Comparison of ENCODE assay signal across 8 mouse cellular contexts in genomic region chr7:138396863-138397484, GRCm38 (mm10). TPM values are rescaled to one million over a fixed set of nuclear protein-coding genes. Genes with fewer than 3 reads are reported as not detected.
A peak's percentile ranks its signal among the peaks of the same experiment; 100 is the strongest.
DNase-seq lines count a peak whose midpoint lies in the region; ATAC-seq and TF ChIP-seq lines count a peak whose summit lies in the region.

No protein-coding gene starts in this region.

- no peak for TF ChIP-seq POLR2A in lung, adult 2 months (IDR thresholded peaks at IDR 0.05; ENCODE audit: borderline replicate concordance, extremely low read depth, low read depth, low read length)

- 1% methylated on average over 39 of the region's 41 CpGs for WGBS in lung, adult 2 months
- whole genome bisulfite sequencing in lung, embryonic 16.5 days, result under 1% methylated on average over 34 of the region's 41 CpGs
- 1% methylated on average over 40 of the region's 41 CpGs for WGBS in stomach, embryonic 15.5 days

- H3K4me2 ChIP-seq in lung, embryonic 16.5 days (ENCODE audit: low read depth, low read length), result peak overlapping the region; percentile 83
- peak overlapping the region; percentile 95 for H3K4me2 ChIP-seq in stomach, embryonic 15.5 days

- peak; percentile 13 for DNase-seq in lung, adult 2 months
- no peak for DNase-seq in lung, postnatal 25 days (ENCODE audit: low spot score)
- DNase-seq in cerebellum, adult 9-10 months, result peak; percentile 4
- peak; percentile 28 for DNase-seq in kidney, adult 9 months

- no peaks in the 10 kb centered on the region for H3K36me3 ChIP-seq in lung, embryonic 16.5 days (ENCODE audit: control insufficient read depth, insufficient read depth, low read length)
- H3K36me3 ChIP-seq in stomach, embryonic 15.5 days, result no peaks in the 10 kb centered on the region

- no peaks in the 10 kb centered on the region for H3K9me3 ChIP-seq in lung, embryonic 16.5 days (ENCODE audit: control insufficient read depth, low read length)
- no peaks in the 10 kb centered on the region for H3K9me3 ChIP-seq in stomach, embryonic 15.5 days

- peak; percentile 40; the same call in 1 of the 2 replicates for ATAC-seq in granulocyte monocyte progenitor cell, adult 5-6 weeks (replicated peaks; ENCODE audit: poor library complexity, severe bottlenecking)
- 0 out of 2 replicates have a peak, but pooled peaks have one; percentile 52 for ATAC-seq in lung, embryonic 16.5 days (ENCODE audit: low read depth)
- ATAC-seq in stomach, embryonic 15.5 days (ENCODE audit: insufficient read depth, low FRiP score, low read depth), result no peak
- no peak for ATAC-seq in activated CD4-positive, CD25-positive, alpha-beta regulatory T cell, adult 4 months

- no peaks in the 10 kb centered on the region for H3K4me1 ChIP-seq in lung, adult 2 months (ENCODE audit: control insufficient read depth, insufficient read depth, low read length)
- H3K4me1 ChIP-seq in lung, embryonic 16.5 days (replicated peaks; ENCODE audit: control insufficient read depth, insufficient read depth, low read length), result peaks cover 11% of the 10 kb centered on the region
- H3K4me1 ChIP-seq in stomach, embryonic 15.5 days, result peaks cover 10% of the 10 kb centered on the region

- no peak overlapping the region for H3K9ac ChIP-seq in lung, embryonic 16.5 days (ENCODE audit: low read length)
- H3K9ac ChIP-seq in stomach, embryonic 15.5 days, result no peak overlapping the region

- no peak overlapping the region for H3K27ac ChIP-seq in lung, embryonic 16.5 days (ENCODE audit: low read length)
- H3K27ac ChIP-seq in stomach, embryonic 15.5 days, result no peak overlapping the region

- H3K4me3 ChIP-seq in lung, adult 2 months (replicated peaks; ENCODE audit: extremely low read depth, low read depth, low read length), result no peak overlapping the region
- peak overlapping the region; percentile 45 for H3K4me3 ChIP-seq in lung, embryonic 16.5 days (ENCODE audit: low read length)
- peak overlapping the region; percentile 46 for H3K4me3 ChIP-seq in stomach, embryonic 15.5 days (replicated peaks)

- TF ChIP-seq CTCF in lung, adult 2 months (IDR thresholded peaks at IDR 0.05; ENCODE audit: insufficient read depth, low read length), result no peak

- peaks cover 32% of the 10 kb centered on the region for H3K27me3 ChIP-seq in lung, embryonic 16.5 days (ENCODE audit: control insufficient read depth, insufficient read depth, low read depth, low read length)
- H3K27me3 ChIP-seq in stomach, embryonic 15.5 days (replicated peaks), result peaks cover 36% of the 10 kb centered on the region

RNA-seq across cellular contexts. Expression of gene Tcerg1l, which starts 0.6 kb away (rescaled TPM):
- 0.11 and 0.40 TPM in 2 replicates for polyA plus RNA-seq in lung, adult 2 months (2012; rRNA removed)
- total RNA-seq in granulocyte monocyte progenitor cell, adult 5-6 weeks (2014; fragmentation: Nextera tagmentation), result not detected in 2 replicates
- total RNA-seq in granulocyte monocyte progenitor cell, adult 5-6 weeks (2017), result not detected in 2 replicates
- 0.41 and 0.53 TPM in 2 replicates for polyA plus RNA-seq in lung, embryonic 16.5 days (2015; fragmentation: Nextera tagmentation; extraction: Ambion mirVana)
- polyA plus RNA-seq in stomach, embryonic 15.5 days (2015; fragmentation: Nextera tagmentation; extraction: Ambion mirVana), result 0.95 and 1.1 TPM in 2 replicates
- not detected for polyA plus RNA-seq in activated CD4-positive, CD25-positive, alpha-beta regulatory T cell, adult 4 months (2017; shearing (Covaris generic))

Comparison
In these comparisons a context has a peak if more than half of its experiments do, and no peak if none do; other contexts are left out.
1. ATAC-seq: peak in granulocyte monocyte progenitor cell, adult 5-6 weeks (single experiment) and lung, embryonic 16.5 days (single experiment); none in stomach, embryonic 15.5 days (single experiment) and activated CD4-positive, CD25-positive, alpha-beta regulatory T cell, adult 4 months (single experiment).